Mouse (Mus musculus) heart, embryonic 16.5 days (tissue): Measurements from ENCODE around the gene Stambpl1. TPM values are rescaled to one million over a fixed set of nuclear protein-coding genes. Genes with fewer than 3 reads are reported as not detected.

Experiments
- polyA plus RNA-seq: library from polyadenylated mRNA; unstranded; fragments of >200 nt; fragmentation: Nextera tagmentation; extraction: Ambion mirVana; gene quantifications from 2 replicates; pipeline ENCODE4 v1.2.1, GENCODE M21; 2015

The Stambpl1 gene
- polyA plus RNA-seq, 1 experiment from 2014 or later = 10.6 TPM

Other genes with a start within 250 kb of the Stambpl1 start
- not detected in 2 replicates for gene Lipf, start 231.0 kb upstream of the Stambpl1 start, polyA plus RNA-seq
- not detected in 2 replicates for gene Lipk, start 183.9 kb upstream of the Stambpl1 start, polyA plus RNA-seq
- gene Lipn, start 124.9 kb upstream of the Stambpl1 start, polyA plus RNA-seq = not detected in 2 replicates
- gene Lipm, start 91.3 kb upstream of the Stambpl1 start, polyA plus RNA-seq = 0.10 and 0.30 TPM in 2 replicates
- gene Ankrd22, start 26.2 kb upstream of the Stambpl1 start, polyA plus RNA-seq = 0.09 and 0.79 TPM in 2 replicates
- gene Acta2, start 63.4 kb downstream of the Stambpl1 start, polyA plus RNA-seq = 1,155 and 1,297 TPM in 2 replicates
- gene Fas, start 98.4 kb downstream of the Stambpl1 start, polyA plus RNA-seq = 5.8 and 6.6 TPM in 2 replicates